Mouse (Mus musculus): ENCODE results near the gene Ptprn2.

Gene Ptprn2

DNA sequence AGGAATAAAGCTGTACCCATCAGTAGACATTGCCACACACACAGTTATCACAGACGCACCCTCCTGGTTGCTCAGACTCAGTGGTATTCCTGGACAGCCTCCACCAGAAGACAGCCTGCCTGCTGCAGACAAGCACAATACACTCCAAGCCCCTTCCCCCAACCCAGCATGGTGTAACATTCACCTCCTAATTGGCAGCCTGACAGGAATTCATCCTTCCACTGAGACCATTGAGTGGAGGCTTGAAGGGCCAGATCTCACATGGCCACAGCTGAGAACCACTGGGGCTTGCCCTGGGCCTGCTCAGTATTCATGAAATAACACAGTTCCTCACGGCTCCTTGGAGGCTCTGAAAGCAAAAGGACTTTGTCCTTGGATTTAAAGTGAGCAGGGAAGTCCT is 829.5 kb downstream of the Ptprn2 start:
- DNase-seq (ENCODE audit: low read depth, low spot score) = no peak

DNA sequence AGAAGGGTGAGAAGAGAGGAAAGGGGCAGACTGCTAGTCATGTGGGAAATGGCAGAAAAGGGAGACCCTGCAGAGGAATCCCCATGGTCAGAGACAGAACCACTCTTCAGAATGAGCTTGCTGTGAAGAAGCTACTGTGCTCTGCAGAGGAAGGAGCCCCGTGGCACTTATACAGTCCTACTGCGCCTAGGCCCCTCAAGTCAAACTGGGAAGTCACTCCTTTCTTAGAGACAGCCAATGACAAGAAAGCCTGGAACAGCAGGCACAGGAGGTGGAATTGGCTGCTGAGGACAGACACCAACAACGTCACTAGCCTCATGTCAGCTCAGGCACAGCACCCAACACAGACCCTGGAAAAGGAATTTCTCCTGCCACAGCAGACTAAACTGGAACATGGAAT is 830.1 kb downstream of the Ptprn2 start:
- DNase-seq (ENCODE audit: low read depth, low spot score) = no peak

DNA sequence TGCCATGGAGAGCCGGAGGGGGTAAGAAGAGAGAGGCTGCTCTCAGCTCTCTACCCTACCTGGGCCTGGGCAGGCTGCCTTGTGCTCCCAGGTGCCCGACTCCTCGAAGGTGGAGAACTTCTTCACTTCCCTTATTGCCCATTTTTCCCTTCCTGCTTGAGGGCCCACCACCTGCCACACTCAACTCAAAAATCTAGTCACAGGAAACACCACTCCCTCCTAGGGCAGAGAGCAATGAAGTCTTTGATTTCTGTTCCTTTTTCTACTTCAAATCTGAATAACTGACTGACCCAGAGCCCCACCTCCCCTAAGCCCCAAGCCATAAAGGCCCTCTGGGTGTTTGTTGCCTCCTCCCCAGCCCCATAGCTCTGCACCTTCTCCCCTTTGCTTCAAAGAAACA is 832.7 kb downstream of the Ptprn2 start:
- DNase-seq (ENCODE audit: low read depth, low spot score) = no peak

DNA sequence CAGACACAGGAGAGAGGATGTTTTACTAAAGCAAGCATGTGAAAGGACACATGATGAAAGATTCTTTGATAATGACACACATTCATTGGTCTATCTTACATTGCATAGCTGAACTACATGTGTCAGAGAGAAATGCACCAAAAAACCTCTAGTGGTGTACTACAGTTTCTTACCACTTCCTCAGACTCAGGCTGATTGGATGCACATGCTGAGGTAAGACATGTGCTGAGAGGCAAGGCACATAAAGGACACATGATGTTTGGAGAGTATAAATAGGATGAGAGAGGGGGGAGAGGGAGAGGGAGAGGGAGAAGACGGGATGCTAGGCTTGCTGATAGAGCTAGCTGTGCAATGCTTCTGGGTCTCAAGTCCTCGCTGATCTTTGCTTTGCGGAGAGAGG is 837.5 kb downstream of the Ptprn2 start:
- DNase-seq (ENCODE audit: low read depth, low spot score) = peak; percentile 6

Measured in CD4-positive helper T cell, adult 2 months (primary cell).